Comparison of ENCODE assay signal across 9 mouse cellular contexts in the genomic region with DNA sequence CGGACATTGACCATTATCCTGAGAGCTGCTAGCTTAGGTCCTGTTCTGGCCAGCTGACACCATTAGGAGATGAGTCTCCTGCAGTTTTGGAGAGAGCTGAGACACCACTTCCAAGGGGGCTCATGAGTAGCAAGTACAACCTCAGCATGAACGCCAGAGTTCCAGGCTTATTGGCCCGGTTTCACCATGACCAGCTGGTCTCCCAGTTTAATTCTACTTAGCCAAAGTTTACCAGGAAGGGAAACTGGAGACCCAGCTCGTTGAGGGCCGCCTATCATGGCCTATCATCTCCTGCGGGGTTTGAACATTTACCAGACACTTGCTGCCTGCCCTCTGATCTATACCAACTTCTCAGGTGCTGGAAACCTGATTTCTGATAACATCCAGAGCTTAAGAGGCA. TPM values are rescaled to one million over a fixed set of nuclear protein-coding genes. Genes with fewer than 3 reads are reported as not detected.
A peak's percentile ranks its signal among the peaks of the same experiment; 100 is the strongest.
DNase-seq lines count a peak whose midpoint lies in the region; ATAC-seq and TF ChIP-seq lines count a peak whose summit lies in the region.
"Had no signal": no experiment of that assay in that cellular context is flagged by ENCODE, and none has a peak within 500 bp of the region (broad histone marks: within the 10 kb centered on the region; RNA-seq: fewer than 3 reads in every experiment).

No protein-coding gene starts in this region.

- ATAC-seq in midbrain, embryonic 11.5 days (ENCODE audit: low FRiP score), result no peak
- no peak for ATAC-seq in hindbrain, embryonic 15.5 days (ENCODE audit: low FRiP score, low read depth)
- no peak for ATAC-seq in neural tube, embryonic 15.5 days (ENCODE audit: low FRiP score)

- peaks cover 39% of the 10 kb centered on the region for H3K36me3 ChIP-seq in midbrain, embryonic 10.5 days
- H3K36me3 ChIP-seq in midbrain, embryonic 11.5 days (ENCODE audit: control insufficient read depth, insufficient read depth, low read length), result no peaks in the 10 kb centered on the region
- peaks cover 18% of the 10 kb centered on the region for H3K36me3 ChIP-seq in hindbrain, embryonic 15.5 days
- peaks cover 24% of the 10 kb centered on the region for H3K36me3 ChIP-seq in neural tube, embryonic 15.5 days

- H3K4me2 ChIP-seq in midbrain, embryonic 11.5 days, result no peak overlapping the region
- no peak overlapping the region for H3K4me2 ChIP-seq in hindbrain, embryonic 15.5 days
- H3K4me2 ChIP-seq in neural tube, embryonic 15.5 days, result no peak overlapping the region

- H3K4me3 ChIP-seq in cerebellum, adult 2 months (replicated peaks; ENCODE audit: insufficient read depth, low read depth, low read length), result no peak overlapping the region
- H3K4me3 ChIP-seq in midbrain, embryonic 10.5 days, result no peak overlapping the region
- no peak overlapping the region for H3K4me3 ChIP-seq in midbrain, embryonic 11.5 days (ENCODE audit: low read depth, low read length)
- H3K4me3 ChIP-seq in hindbrain, embryonic 15.5 days, result no peak overlapping the region
- no peak overlapping the region for H3K4me3 ChIP-seq in neural tube, embryonic 15.5 days (replicated peaks)

- H3K9me3 ChIP-seq in midbrain, embryonic 10.5 days (replicated peaks), result no peaks in the 10 kb centered on the region
- H3K9me3 ChIP-seq in midbrain, embryonic 11.5 days (ENCODE audit: control insufficient read depth, low read length), result no peaks in the 10 kb centered on the region
- H3K9me3 ChIP-seq in hindbrain, embryonic 15.5 days, result no peaks in the 10 kb centered on the region
- no peaks in the 10 kb centered on the region for H3K9me3 ChIP-seq in neural tube, embryonic 15.5 days (replicated peaks)

- H3K4me1 ChIP-seq in cerebellum, adult 2 months (ENCODE audit: control insufficient read depth, insufficient read depth, low read length), result peaks cover 61% of the 10 kb centered on the region
- peaks cover 91% of the 10 kb centered on the region for H3K4me1 ChIP-seq in midbrain, embryonic 10.5 days
- peaks cover 58% of the 10 kb centered on the region for H3K4me1 ChIP-seq in midbrain, embryonic 11.5 days (ENCODE audit: control insufficient read depth, insufficient read depth, low read length)
- H3K4me1 ChIP-seq in hindbrain, embryonic 15.5 days (replicated peaks), result peaks cover 95% of the 10 kb centered on the region
- peaks cover 93% of the 10 kb centered on the region for H3K4me1 ChIP-seq in neural tube, embryonic 15.5 days

- TF ChIP-seq CTCF in cerebellum, adult 2 months (IDR thresholded peaks at IDR 0.05; ENCODE audit: borderline replicate concordance, insufficient read depth, low read depth, low read length), result no peak

- H3K9ac ChIP-seq in midbrain, embryonic 11.5 days (ENCODE audit: low read length), result no peak overlapping the region
- H3K9ac ChIP-seq in hindbrain, embryonic 15.5 days, result no peak overlapping the region
- no peak overlapping the region for H3K9ac ChIP-seq in neural tube, embryonic 15.5 days (replicated peaks)

- H3K27ac ChIP-seq in cerebellum, adult 2 months (ENCODE audit: insufficient read depth, low read length), result peak overlapping the region; percentile 30; the same call in 1 of the 2 replicates
- H3K27ac ChIP-seq in midbrain, embryonic 10.5 days (replicated peaks), result peak overlapping the region; percentile 77; the same call in 1 of the 2 replicates
- no peak overlapping the region for H3K27ac ChIP-seq in midbrain, embryonic 11.5 days (ENCODE audit: low read depth, low read length)
- H3K27ac ChIP-seq in hindbrain, embryonic 15.5 days (replicated peaks), result peak overlapping the region; percentile 17; the same call in 1 of the 2 replicates
- H3K27ac ChIP-seq in neural tube, embryonic 15.5 days (replicated peaks), result peak overlapping the region; percentile 24

- no peak for TF ChIP-seq POLR2A in cerebellum, adult 2 months (IDR thresholded peaks at IDR 0.05; ENCODE audit: borderline replicate concordance, insufficient read depth, low read length)

- H3K27me3 ChIP-seq in cerebellum, adult 2 months (ENCODE audit: control insufficient read depth, insufficient read depth, low read length), result no peaks in the 10 kb centered on the region
- H3K27me3 ChIP-seq in midbrain, embryonic 10.5 days (ENCODE audit: low read depth, poor library complexity, severe bottlenecking), result no peaks in the 10 kb centered on the region
- no peaks in the 10 kb centered on the region for H3K27me3 ChIP-seq in midbrain, embryonic 11.5 days (ENCODE audit: control insufficient read depth, insufficient read depth, low read length)
- no peaks in the 10 kb centered on the region for H3K27me3 ChIP-seq in hindbrain, embryonic 15.5 days
- H3K27me3 ChIP-seq in neural tube, embryonic 15.5 days (replicated peaks), result no peaks in the 10 kb centered on the region

- peak in 1 of 2 experiments; percentile 31 for DNase-seq in cerebellum, adult 2 months
- no peak for DNase-seq in cerebellum, adult 11 months
- DNase-seq in midbrain, embryonic 10.5 days (ENCODE audit: low spot score), result no peak
- DNase-seq in midbrain, embryonic 11.5 days (ENCODE audit: low spot score, missing footprints), result no peak
- no peak for DNase-seq in thymus, postnatal 10 days (ENCODE audit: low spot score in 2 of 2)
- DNase-seq in spleen, postnatal 36 days (ENCODE audit: low spot score in 2 of 2), result no peak
- DNase-seq: adrenal gland, postnatal 25 days had no signal

- WGBS in cerebellum, adult 2 months, result 15% methylated on average over 6 of the region's 6 CpGs
- WGBS in midbrain, embryonic 10.5 days, result 59% methylated on average over 6 of the region's 6 CpGs
- 62% methylated on average over 6 of the region's 6 CpGs for WGBS in midbrain, embryonic 11.5 days
- WGBS in hindbrain, embryonic 15.5 days, result 48% methylated on average over 6 of the region's 6 CpGs
- 60% methylated on average over 6 of the region's 6 CpGs for WGBS in neural tube, embryonic 15.5 days

RNA-seq across cellular contexts. Expression of a gene that starts 8.8 kb away (rescaled TPM):
- 74.9 and 78.5 TPM in 2 replicates for polyA plus RNA-seq in cerebellum, adult 2 months (2012; rRNA removed)
- polyA plus RNA-seq in midbrain, embryonic 10.5 days (2016; fragmentation: Nextera tagmentation; extraction: Ambion mirVana), result 75.1 and 88.8 TPM in 2 replicates
- polyA plus RNA-seq in midbrain, embryonic 11.5 days (2014; fragmentation: Nextera tagmentation; extraction: Ambion mirVana), result 52.6 and 59.2 TPM in 2 replicates
- polyA plus RNA-seq in hindbrain, embryonic 15.5 days (2015; fragmentation: Nextera tagmentation; extraction: Ambion mirVana), result 152 and 173 TPM in 2 replicates
- 136 and 143 TPM in 2 replicates for polyA plus RNA-seq in neural tube, embryonic 15.5 days (2015; fragmentation: Nextera tagmentation; extraction: Ambion mirVana)

RNA-seq across cellular contexts. Expression of a gene that starts 25.4 kb away (rescaled TPM):
- polyA plus RNA-seq in cerebellum, adult 2 months (2012; rRNA removed), result 234 and 281 TPM in 2 replicates
- 378 and 451 TPM in 2 replicates for polyA plus RNA-seq in midbrain, embryonic 10.5 days (2016; fragmentation: Nextera tagmentation; extraction: Ambion mirVana)
- 441 and 443 TPM in 2 replicates for polyA plus RNA-seq in midbrain, embryonic 11.5 days (2014; fragmentation: Nextera tagmentation; extraction: Ambion mirVana)
- polyA plus RNA-seq in hindbrain, embryonic 15.5 days (2015; fragmentation: Nextera tagmentation; extraction: Ambion mirVana), result 296 and 312 TPM in 2 replicates
- polyA plus RNA-seq in neural tube, embryonic 15.5 days (2015; fragmentation: Nextera tagmentation; extraction: Ambion mirVana), result 314 and 372 TPM in 2 replicates

RNA-seq across cellular contexts. Expression of a gene that starts 31.9 kb away (rescaled TPM):
- polyA plus RNA-seq in cerebellum, adult 2 months (2012; rRNA removed), result 0.80 and 0.81 TPM in 2 replicates
- 0.20 and 0.46 TPM in 2 replicates for polyA plus RNA-seq in midbrain, embryonic 10.5 days (2016; fragmentation: Nextera tagmentation; extraction: Ambion mirVana)
- 0.47 and 0.78 TPM in 2 replicates for polyA plus RNA-seq in midbrain, embryonic 11.5 days (2014; fragmentation: Nextera tagmentation; extraction: Ambion mirVana)
- polyA plus RNA-seq in hindbrain, embryonic 15.5 days (2015; fragmentation: Nextera tagmentation; extraction: Ambion mirVana), result 0.26 and 0.28 TPM in 2 replicates
- 0.63 and 0.88 TPM in 2 replicates for polyA plus RNA-seq in neural tube, embryonic 15.5 days (2015; fragmentation: Nextera tagmentation; extraction: Ambion mirVana)

RNA-seq across cellular contexts. Expression of a gene that starts 33.0 kb away (rescaled TPM):
- polyA plus RNA-seq in cerebellum, adult 2 months (2012; rRNA removed), result 117 TPM in 2 replicates
- polyA plus RNA-seq in midbrain, embryonic 10.5 days (2016; fragmentation: Nextera tagmentation; extraction: Ambion mirVana), result 12.6 and 14.3 TPM in 2 replicates
- 14.7 and 17.3 TPM in 2 replicates for polyA plus RNA-seq in midbrain, embryonic 11.5 days (2014; fragmentation: Nextera tagmentation; extraction: Ambion mirVana)
- polyA plus RNA-seq in hindbrain, embryonic 15.5 days (2015; fragmentation: Nextera tagmentation; extraction: Ambion mirVana), result 32.4 and 38.8 TPM in 2 replicates
- 41.8 and 47.2 TPM in 2 replicates for polyA plus RNA-seq in neural tube, embryonic 15.5 days (2015; fragmentation: Nextera tagmentation; extraction: Ambion mirVana)

RNA-seq across cellular contexts. Expression of a gene that starts 41.3 kb away (rescaled TPM):
- 17.2 and 17.7 TPM in 2 replicates for polyA plus RNA-seq in cerebellum, adult 2 months (2012; rRNA removed)
- polyA plus RNA-seq in midbrain, embryonic 10.5 days (2016; fragmentation: Nextera tagmentation; extraction: Ambion mirVana), result 20.5 and 21.8 TPM in 2 replicates
- 12.6 and 15.0 TPM in 2 replicates for polyA plus RNA-seq in midbrain, embryonic 11.5 days (2014; fragmentation: Nextera tagmentation; extraction: Ambion mirVana)
- 14.9 and 16.2 TPM in 2 replicates for polyA plus RNA-seq in hindbrain, embryonic 15.5 days (2015; fragmentation: Nextera tagmentation; extraction: Ambion mirVana)
- 16.2 and 16.4 TPM in 2 replicates for polyA plus RNA-seq in neural tube, embryonic 15.5 days (2015; fragmentation: Nextera tagmentation; extraction: Ambion mirVana)
